Mouse (Mus musculus): ENCODE results near the gene Gm11037.
"Not testable (repeated sequence)": the region's sequence is repeated elsewhere in the genome, so short reads cannot be mapped to it uniquely, and the experiment has no call there.

DNA sequence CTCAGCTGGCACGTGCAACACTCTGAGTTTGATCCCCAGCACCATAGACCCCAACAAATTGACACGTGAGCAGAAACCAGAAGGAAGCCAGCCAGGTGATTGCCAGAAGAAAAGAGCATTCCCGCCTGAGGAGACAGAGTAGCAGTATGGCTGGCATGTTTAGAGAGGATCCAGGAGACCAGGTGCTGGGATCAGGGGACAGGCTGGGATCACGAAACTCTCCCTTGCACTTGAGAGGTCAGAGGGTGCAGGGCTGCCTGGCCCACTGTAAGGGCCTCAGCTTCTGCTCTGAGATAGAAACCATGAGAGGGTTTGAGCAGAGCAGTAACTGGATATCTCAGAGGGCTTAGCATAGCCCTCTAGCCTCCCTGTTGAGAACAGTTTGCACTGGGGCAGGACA is 28.2 kb upstream of the Gm11037 start:
- TF ChIP-seq CTCF (IDR thresholded peaks at IDR 0.05; ENCODE audit: low read depth); EP300 (optimal IDR thresholded peaks at IDR 0.05): not testable (repeated sequence)
